Mouse (Mus musculus) Patski (cell line): ENCODE data around the gene Polr3c. TPM values are rescaled to one million over a fixed set of nuclear protein-coding genes. Genes with fewer than 3 reads are reported as not detected.
A peak's percentile ranks its signal among the peaks of the same experiment; 100 is the strongest.

Experiments
- ATAC-seq: fragments of 100-300 bp; one replicate; pipeline ENCODE4 v1.8.0; 2021
- CTCF ChIA-PET: fragments of 350-600 bp; sonication (Branson Sonifier 250); formaldehyde crosslinking; loops from one replicate; lab custom pipeline; 2022; ENCODE audit warnings: inconsistent platforms; lab: Charles Lee
- POLR2A ChIA-PET: fragments of 350-600 bp; sonication (Branson Sonifier 250); formaldehyde crosslinking; loops from one replicate; lab custom pipeline; 2022; ENCODE audit warnings: antibody characterized with exemption, inconsistent platforms; lab: Charles Lee
- DNase-seq: peaks from one replicate; pipeline ENCODE4 v3.0.0-alpha.2; 2011; ENCODE audit warnings: low read depth, low spot score
- H3K27me3 ChIP-seq: fragments of 371-371 bp; one replicate; pipeline ENCODE4 v1.5.1; 2021
- CTCF ChIP-seq: fragments of 100-300 bp; IDR thresholded peaks from one replicate; pipeline ENCODE4 v1.5.1; 2021
- in situ Hi-C: fragments of 300-500 bp; cut with MboI; formaldehyde crosslinking; loops from 3 replicates; pipeline ENCODE4 v1.11.1; 2018; ENCODE audit warnings: low pct_unique_long_range_greater_than_20kb, mixed read lengths
- polyA plus RNA-seq: library from polyadenylated mRNA; unstranded; gene quantifications from one replicate; pipeline ENCODE4 v1.2.3, GENCODE M21; 2021

Gene Polr3c
- polyA plus RNA-seq, 1 experiment from 2014 or later, result 62.5 TPM

DNA sequence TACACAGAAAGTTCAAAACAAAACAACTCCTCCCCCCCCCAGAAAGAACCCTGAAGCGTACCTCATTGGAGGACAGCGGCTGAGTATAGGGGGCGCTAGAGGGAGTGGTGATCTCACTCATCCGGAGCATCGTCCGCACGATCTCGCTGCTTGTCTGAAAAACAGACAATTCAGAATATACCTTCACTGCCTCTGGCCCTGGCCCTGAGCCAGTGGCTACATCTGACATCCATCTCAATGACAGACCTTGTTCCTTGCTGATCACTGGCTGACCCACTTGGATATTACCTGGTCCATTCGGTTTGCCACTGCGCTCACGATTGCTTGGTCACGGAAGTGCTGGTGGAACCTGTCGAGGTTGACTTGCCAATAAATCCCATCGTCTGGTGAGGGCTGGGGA, 8.3 kb downstream of the Polr3c start:
- ATAC-seq (no peak), DNase-seq (no peak)
- in situ Hi-C loops, result no loop called here
- POLR2A ChIA-PET, result interaction anchor here (0.6 kb wide), 1 partner anchor 440 kb away, joined by 3 read pairs; no protein-coding TSS in a partner anchor
- H3K27me3 ChIP-seq, result no peaks in the 10 kb centered on the region
- no peak for TF ChIP-seq CTCF
- CTCF ChIA-PET, result interaction anchor here (1.8 to 6.5 kb wide), 3 partner anchors 11 to 15 kb away, joined by 7 to 43 read pairs (median 10); partner anchors contain the start of gene Nudt17

DNA sequence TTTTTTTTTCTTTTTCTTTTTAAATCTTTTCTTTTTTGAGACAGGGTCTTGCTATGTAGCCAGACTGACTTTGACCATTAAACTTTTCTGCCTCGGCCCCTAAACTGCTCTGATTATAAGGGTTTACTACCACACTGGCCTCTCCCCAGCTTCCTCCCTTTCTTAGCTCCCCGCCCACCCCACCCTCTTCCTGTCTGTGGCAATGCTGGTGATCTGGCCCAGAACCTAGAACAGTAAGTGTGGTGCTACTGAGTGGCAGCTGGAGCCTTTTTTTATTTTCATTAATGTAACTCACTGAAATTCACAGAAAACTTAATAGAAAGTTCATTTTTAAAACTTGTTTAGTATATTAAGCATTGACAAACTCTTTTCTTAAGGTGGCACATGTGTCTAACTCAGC, 11.6 kb downstream of the Polr3c start:
- POLR2A ChIA-PET, result no interaction called here
- ATAC-seq, result no peak
- in situ Hi-C loops, result no loop called here
- CTCF ChIA-PET, result interaction anchor here (0.6 to 1.1 kb wide), 2 partner anchors 9 to 11 kb away, joined by 3 to 4 read pairs; no protein-coding TSS in a partner anchor
- no peak for TF ChIP-seq CTCF
- DNase-seq, result no peak
- H3K27me3 ChIP-seq, result no peaks in the 10 kb centered on the region

DNA sequence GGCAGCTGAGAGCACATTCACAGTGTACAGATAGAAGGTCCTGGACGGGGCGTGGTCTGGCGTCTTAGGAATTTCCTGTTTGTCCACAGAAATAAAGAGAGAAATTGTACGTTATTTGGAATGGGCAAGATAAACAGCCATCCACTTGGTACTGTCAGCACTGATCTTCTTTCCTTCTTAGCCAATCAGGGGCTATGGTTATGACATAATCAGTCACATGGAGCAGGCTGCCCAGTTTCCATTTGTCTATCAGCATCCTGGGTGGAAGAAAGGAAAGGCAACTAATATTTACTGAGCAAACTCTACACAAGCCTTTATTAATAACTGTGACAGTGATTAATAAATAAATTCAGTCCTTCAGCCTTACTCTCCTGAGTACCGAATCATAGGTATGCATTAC, 13.1 kb downstream of the Polr3c start:
- ChIA-PET POLR2A (no interaction called here), CTCF (no interaction called here)
- no peaks in the 10 kb centered on the region for H3K27me3 ChIP-seq
- ATAC-seq, result no peak
- DNase-seq, result no peak
- TF ChIP-seq CTCF, result no peak
- in situ Hi-C loops, result no loop called here

DNA sequence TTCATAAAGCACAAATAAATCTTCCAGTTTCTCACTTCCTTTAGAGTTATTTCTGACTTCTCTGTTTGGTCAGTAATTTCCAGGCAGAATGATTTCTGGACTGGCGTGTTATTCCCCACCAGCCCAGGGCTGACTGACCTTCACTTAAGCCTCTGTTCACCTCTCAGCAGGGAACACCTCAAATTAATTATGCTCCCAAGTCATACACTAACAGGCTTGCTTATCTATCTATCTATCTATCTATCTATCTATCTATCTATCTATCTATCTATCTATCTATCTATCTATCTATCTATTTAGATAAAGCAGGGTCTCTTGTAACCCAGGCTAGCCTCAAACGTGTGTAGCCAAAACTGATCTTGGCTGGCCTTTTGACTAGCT, 18.8 kb downstream of the Polr3c start:
- H3K27me3 ChIP-seq, result no peaks in the 10 kb centered on the region
- DNase-seq (no peak), ATAC-seq (no peak)
- ChIA-PET CTCF (interaction anchor here (0.6 to 4.3 kb wide), 11 partner anchors 9 to 158 kb away, joined by 3 to 43 read pairs (median 6); partner anchors contain the start of genes Gm16253 and Pias3), POLR2A (interaction anchor here (1.8 kb wide), 1 partner anchor 11 kb away, joined by 8 read pairs; no protein-coding TSS in a partner anchor)
- no peak for TF ChIP-seq CTCF
- in situ Hi-C loops, result loop anchor here (5.0 kb wide), 1 partner anchor 166 kb away; no protein-coding TSS in a partner anchor

DNA sequence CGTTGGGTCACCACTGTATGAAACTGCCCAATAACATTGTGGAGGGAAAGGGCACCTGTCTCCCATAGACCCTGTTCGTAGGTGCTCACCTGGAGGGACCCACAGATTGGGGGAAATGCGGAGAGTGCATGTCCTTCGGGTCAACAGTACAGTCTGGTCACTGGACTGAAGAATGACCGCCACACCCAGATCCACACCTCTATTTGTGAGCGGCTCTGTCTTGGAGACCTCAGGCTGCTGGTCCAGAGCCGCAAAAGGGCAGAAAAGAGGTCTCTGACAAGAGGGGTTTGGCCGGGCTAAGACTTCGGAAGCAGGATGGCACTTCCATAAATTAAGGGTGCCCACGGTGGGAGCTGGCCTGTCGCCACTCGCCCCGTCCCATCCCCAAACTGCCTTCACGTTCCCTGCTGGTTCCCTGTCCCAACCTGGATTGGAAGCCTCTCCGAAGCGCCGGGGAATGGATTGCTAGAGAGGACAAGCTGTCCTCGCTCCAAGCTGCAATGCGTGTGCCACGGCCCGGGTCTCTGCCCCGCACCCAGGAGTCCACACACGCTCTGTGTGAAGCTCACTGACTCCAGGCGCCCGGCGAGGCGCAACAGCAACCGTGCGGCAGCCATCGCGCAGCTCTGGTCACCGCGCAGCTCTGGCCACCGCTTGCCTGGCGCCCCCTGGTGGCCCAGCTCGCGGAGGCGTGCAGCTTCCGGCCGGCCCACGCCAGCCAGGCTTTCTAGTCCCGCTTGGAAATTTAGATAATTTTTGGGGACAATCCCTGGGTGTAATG, 19.3 kb downstream of the Polr3c start, which contains the start of gene Nudt17:
TSS of gene Nudt17 (minus strand) at position 660 of the 781 bp plus-strand sequence.
- ChIA-PET POLR2A (interaction anchor here (0.8 to 1.8 kb wide), 2 partner anchors 11 to 19 kb away, joined by 3 to 8 read pairs; no protein-coding TSS in a partner anchor), CTCF (interaction anchor here (0.6 to 4.3 kb wide), 14 partner anchors 8 to 166 kb away, joined by 3 to 43 read pairs (median 4); partner anchors contain the start of genes Gm16253 and Pias3)
- no peak for TF ChIP-seq CTCF
- no peak for DNase-seq
- in situ Hi-C loops, result loop anchor here (5.0 kb wide), 1 partner anchor 166 kb away; no protein-coding TSS in a partner anchor
- ATAC-seq, result peak; percentile 82
- H3K27me3 ChIP-seq, result no peaks in the 10 kb centered on the region

DNA sequence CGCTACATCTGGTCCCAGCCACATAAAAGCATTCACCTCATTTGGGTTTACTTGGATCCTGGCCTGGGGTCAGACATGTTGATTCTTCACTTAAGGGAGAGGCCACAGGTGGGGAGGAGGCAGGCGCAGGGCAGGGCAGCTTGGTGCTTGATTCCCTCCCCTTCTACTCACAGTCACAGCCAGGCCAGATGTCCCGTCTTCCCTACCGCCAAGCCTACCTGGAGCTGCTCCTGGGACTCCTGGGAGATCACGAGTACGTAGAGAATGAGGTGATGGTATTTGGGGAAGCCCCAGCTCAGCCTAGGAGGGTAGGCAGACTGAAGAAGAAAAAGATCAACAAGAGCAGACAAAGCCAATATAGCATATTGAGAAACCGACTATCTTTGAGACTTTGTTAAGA, 20.4 kb downstream of the Polr3c start:
- in situ Hi-C loops, result loop anchor here (5.0 kb wide), 1 partner anchor 165 kb away; no protein-coding TSS in a partner anchor
- no peaks in the 10 kb centered on the region for H3K27me3 ChIP-seq
- CTCF ChIA-PET, result interaction anchor here (1.0 to 4.3 kb wide), 8 partner anchors 8 to 66 kb away, joined by 3 to 43 read pairs (median 8); partner anchors contain the start of gene Pias3
- DNase-seq (no peak), ATAC-seq (no peak)
- TF ChIP-seq CTCF, result no peak
- POLR2A ChIA-PET, result interaction anchor here (0.8 to 1.8 kb wide), 4 partner anchors 10 to 126 kb away, joined by 3 to 8 read pairs (median 6); no protein-coding TSS in a partner anchor

DNA sequence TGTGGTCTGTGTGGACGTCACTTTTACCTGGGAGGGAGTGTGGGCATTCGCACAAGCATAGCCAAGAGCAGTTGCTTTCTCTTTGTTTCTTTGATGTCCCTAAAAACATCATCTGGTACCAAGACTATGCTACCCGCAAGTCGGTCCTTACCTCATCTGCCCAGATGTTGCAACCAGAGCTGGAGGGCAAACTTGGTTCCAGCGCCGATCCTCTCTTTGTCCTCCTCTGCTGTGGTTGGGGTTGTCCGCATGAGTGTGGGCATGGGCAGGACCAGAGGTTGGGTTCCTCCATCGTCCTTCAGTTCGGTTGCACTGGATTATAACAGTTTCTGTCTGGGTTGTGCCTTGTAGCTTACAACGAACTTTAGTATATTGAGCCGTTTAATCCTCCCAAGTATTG, 21.2 kb downstream of the Polr3c start:
- POLR2A ChIA-PET, result interaction anchor here (0.7 to 1.4 kb wide), 3 partner anchors 9 to 29 kb away, joined by 3 to 7 read pairs (median 4); no protein-coding TSS in a partner anchor
- ATAC-seq, result no peak

DNA sequence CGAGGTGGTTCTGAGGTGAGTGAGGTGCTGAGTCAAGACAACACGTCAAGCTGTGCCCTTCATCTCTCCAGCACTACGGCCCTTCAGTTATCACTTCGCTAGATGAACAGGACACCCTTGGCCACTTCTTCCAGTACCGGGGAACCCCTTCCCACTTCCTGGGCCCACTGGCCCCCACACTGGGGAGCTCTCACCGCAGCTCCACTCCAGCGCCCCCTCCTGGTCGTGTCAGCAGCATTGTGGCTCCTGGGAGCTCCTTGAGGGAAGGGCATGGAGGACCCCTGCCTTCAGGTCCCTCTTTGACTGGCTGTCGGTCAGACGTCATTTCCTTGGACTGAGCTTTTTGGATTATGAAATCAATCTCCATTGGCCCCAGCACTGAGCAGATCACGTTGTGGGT, 22.6 kb downstream of the Polr3c start:
- CTCF ChIA-PET, result interaction anchor here (0.8 to 3.6 kb wide), 7 partner anchors 10 to 163 kb away, joined by 3 to 21 read pairs (median 3); partner anchors contain the start of gene Ankrd35
- no peak for TF ChIP-seq CTCF
- in situ Hi-C loops, result loop anchor here (5.0 kb wide), 1 partner anchor 162 kb away; no protein-coding TSS in a partner anchor
- ATAC-seq, result no peak
- no peak for DNase-seq
- POLR2A ChIA-PET, result no interaction called here
- H3K27me3 ChIP-seq, result no peaks in the 10 kb centered on the region

More for the DNA sequence above, 21.2 kb downstream of the Polr3c start:
- in situ Hi-C loops, result loop anchor here (5.0 kb wide), 1 partner anchor 164 kb away; no protein-coding TSS in a partner anchor
- CTCF ChIA-PET, result interaction anchor here (1.0 to 4.0 kb wide), 6 partner anchors 9 to 44 kb away, joined by 3 to 43 read pairs (median 8); partner anchors contain the start of gene Pias3
- no peak for DNase-seq
- no peaks in the 10 kb centered on the region for H3K27me3 ChIP-seq
- TF ChIP-seq CTCF, result no peak

DNA sequence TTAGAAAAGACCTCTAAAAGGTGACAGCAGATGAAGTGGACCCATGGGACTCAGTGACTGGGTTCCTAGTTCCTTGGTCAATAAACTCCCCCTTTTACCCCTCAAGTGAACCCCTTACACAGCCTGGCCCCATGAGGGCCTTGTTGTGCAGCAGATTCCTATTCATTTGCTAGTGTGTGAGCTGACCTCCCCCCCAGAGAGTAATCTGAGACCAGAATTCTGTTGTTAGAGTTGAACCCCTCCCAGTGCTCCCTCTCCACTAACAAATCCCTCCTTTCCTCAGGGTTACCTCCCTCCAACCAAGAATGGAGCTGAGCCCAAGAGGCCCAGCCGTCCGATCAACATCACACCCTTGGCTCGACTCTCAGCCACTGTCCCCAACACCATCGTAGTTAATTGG, 26.4 kb downstream of the Polr3c start:
- CTCF ChIA-PET, result interaction anchor here (1.0 to 2.3 kb wide), 5 partner anchors 8 to 158 kb away, joined by 3 to 9 read pairs (median 4); partner anchors contain the start of gene Nudt17
- TF ChIP-seq CTCF, result no peak
- H3K27me3 ChIP-seq, result no peaks in the 10 kb centered on the region
- ATAC-seq (no peak), DNase-seq (no peak)
- in situ Hi-C loops, result no loop called here
- POLR2A ChIA-PET, result no interaction called here

DNA sequence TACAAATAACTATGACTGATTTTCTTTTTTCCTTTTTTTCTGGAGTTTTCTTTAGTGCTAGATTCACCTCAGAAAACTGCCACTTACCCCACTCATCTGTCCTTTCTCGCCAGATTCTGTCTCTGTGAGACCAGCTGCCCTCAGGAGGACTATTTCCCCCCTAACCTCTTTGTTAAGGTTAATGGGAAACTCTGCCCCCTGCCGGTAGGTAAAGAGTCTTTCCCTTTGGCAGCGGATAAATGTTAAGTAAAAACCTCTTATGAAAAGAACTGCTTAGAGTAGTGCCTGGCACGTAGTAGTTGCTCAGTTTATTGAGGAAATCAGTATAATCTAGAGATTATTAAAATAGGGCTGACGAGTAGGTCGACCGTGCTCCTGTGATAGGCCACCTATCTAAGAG, 27.1 kb downstream of the Polr3c start:
- no peaks in the 10 kb centered on the region for H3K27me3 ChIP-seq
- ChIA-PET POLR2A (interaction anchor here (1.0 kb wide), 1 partner anchor 33 kb away, joined by 5 read pairs; no protein-coding TSS in a partner anchor), CTCF (interaction anchor here (0.9 to 2.9 kb wide), 5 partner anchors 8 to 53 kb away, joined by 4 to 15 read pairs (median 9); partner anchors contain the start of gene Nudt17)
- DNase-seq (no peak), ATAC-seq (no peak)
- in situ Hi-C loops, result no loop called here
- TF ChIP-seq CTCF, result no peak
